Mouse (Mus musculus): ENCODE data around the gene Rsf1.

Rsf1 gene

GRCm38 (mm10) chr7:97632897-97633296 lies 53.2 kb downstream of the Rsf1 start:
- DNase-seq (ENCODE audit: low spot score), result no peak

- DNase-seq (ENCODE audit: low spot score), result no peak
Measured at GRCm38 (mm10) chr7:97645060-97645459, 65.4 kb downstream of the Rsf1 start.

DNA sequence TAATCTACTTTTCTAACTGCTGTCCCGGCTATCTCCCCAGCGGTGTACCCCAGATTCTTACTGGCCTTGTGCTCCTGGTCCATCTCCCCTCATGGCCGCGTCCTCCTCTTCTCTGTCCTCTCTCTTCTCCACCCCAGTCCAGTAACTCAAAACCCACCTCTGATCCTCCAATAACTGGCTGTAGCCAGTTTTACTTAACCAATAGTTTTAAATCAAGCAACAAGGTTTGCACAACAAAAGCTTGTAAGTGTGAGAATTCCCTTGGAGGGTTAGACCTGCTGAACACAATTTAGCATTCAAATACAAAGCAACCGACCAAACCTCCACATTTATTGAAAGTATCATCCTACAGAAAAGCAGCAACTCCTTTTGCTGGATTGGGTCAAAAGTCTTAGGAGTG lies 68.0 kb downstream of the Rsf1 start:
- no peak for DNase-seq (ENCODE audit: low spot score)

- DNase-seq (ENCODE audit: low spot score), result no peak
Measured at GRCm38 (mm10) chr7:97650729-97651128, 71.0 kb downstream of the Rsf1 start.

GRCm38 (mm10) chr7:97656144-97656543 lies 76.5 kb downstream of the Rsf1 start:
- DNase-seq (ENCODE audit: low spot score), result no peak

- DNase-seq (ENCODE audit: low spot score), result no peak
Measured at GRCm38 (mm10) chr7:97661634-97662033, 81.9 kb downstream of the Rsf1 start.

DNA sequence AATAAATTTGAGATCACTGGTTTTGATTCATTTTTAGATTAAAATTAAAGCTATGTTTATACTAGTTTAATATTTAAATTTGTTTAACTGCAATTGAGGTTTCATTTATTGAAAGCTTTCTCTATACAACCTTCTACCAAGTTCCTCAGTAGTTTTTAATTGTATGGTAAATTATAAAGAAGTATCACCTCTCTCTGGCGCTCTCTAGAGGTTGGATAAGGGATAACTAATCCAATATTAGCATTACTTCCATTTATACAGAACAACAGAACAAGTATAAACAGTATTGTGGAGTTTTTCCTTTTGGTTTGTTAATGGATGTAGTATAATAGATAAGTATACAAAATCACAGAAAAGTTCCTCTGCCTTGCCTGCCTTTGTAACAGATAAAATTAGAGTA lies 99.5 kb downstream of the Rsf1 start:
- peak; percentile 33 for DNase-seq (ENCODE audit: low spot score)

- no peak for DNase-seq (ENCODE audit: low spot score)
Measured at GRCm38 (mm10) chr7:97687831-97688230, 108.1 kb downstream of the Rsf1 start.

DNA sequence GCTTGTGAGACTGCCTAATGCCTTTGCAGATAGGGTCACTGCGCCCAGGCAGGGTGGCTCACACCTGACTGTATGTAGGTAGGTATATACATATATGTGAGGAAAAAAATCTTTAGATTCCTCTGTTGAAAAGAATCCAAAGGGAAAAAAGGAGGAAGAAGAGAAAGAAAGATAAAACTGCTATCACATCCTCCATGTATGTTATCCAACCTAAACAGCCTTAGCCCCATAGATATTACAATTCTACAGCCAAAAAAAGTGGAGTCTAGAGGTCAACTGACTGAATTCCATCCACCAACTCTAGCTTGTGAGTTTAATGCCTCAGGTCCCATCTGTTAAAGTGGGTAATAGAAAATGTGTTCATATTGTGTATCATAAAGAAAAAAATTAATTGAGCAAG lies 115.8 kb downstream of the Rsf1 start:
- no peak for DNase-seq (ENCODE audit: low spot score)

DNA sequence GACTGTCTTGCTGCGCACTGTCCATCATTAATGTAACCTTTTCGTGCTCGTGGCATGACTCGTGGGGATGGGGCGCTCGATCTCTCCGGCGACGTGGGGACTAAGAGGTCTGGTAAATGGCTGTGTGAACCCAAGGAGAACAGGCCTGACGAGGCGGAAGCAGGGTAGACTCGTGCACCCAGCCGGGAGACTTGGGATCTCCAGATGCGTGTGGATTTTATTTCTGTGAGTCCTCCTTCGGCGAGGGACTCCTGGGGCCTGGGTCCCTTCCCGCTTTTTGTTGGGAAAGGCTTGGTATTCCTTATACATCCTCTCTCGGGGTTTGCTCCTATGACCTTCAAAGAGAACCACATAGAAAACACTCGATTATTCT lies 116.4 kb downstream of the Rsf1 start:
- no peak for DNase-seq (ENCODE audit: low spot score)

GRCm38 (mm10) chr7:97696506-97697254 lies 117.0 kb downstream of the Rsf1 start, which contains the start of gene Clns1a:
Clns1a (plus strand) TSS chr7:97696634.
- peak; percentile 90 for DNase-seq (ENCODE audit: low spot score)

DNA sequence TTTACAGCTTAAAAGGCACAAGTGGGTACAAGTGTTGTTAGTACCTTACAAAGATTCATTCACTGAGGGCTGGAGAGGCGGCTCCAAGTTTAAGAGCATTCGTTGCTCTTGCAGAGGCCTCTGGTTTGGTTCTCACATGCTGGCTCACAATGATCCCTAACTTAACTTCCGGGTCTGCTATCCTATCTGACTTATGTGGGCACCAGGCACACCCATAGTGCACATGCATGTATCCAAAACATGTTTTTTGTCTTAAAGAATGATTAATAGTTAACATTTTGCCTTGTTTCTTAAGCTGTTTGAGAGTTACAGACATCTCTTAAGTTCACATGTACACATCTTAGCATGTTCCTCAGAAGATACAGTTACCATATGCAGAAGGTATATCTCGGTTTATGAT lies 120.5 kb downstream of the Rsf1 start:
- no peak for DNase-seq (ENCODE audit: low spot score)

GRCm38 (mm10) chr7:97701106-97701505 lies 121.4 kb downstream of the Rsf1 start:
- no peak for DNase-seq (ENCODE audit: low spot score)

DNA sequence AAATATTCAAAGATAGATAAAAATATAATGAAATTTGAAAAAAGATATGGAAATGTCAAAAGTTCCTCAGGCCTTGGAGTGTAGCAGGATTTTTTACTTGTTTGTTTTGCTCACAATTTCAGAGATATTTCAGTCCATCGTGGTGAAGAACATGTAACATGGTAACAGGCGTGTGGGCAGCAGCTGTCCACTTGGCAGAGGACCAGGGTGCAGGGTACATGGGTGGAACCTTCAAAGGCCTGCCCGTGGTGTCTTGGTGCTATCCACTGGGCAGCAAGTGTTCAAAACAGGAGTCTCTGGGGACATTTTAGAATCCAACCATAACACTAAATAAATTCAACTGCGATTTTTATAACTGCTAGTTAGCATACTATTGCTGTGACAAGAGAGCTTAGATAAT lies 127.4 kb downstream of the Rsf1 start:
- no peak for DNase-seq (ENCODE audit: low spot score)

GRCm38 (mm10) chr7:97707809-97708208 lies 128.1 kb downstream of the Rsf1 start:
- no peak for DNase-seq (ENCODE audit: low spot score)

- DNase-seq (ENCODE audit: low spot score), result no peak
Measured at GRCm38 (mm10) chr7:97709204-97709603, 129.5 kb downstream of the Rsf1 start.

- no peak for DNase-seq (ENCODE audit: low spot score)
Measured at GRCm38 (mm10) chr7:97714651-97715050, 135.0 kb downstream of the Rsf1 start.

DNA sequence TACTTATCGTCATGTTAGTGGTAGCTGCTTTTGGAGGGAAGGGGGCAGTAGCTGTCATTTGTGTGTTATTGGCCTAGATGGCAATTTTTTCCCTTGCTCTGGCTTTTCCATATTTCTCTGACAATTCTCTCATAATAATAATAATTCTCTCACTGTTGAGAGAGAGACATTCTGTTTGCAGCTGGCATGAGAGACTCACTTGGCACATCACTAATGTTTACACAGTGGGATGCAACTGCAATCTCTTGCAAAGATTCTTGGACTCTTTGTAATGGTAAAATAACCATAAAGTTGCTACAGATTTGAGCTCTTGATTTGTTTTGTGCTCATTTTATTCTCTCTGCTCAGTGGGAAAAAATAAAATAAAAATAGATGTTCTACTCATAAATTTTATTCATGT lies 137.6 kb downstream of the Rsf1 start:
- DNase-seq (ENCODE audit: low spot score), result no peak

- no peak for DNase-seq (ENCODE audit: low spot score)
Measured at GRCm38 (mm10) chr7:97719078-97719477, 139.4 kb downstream of the Rsf1 start.

- DNase-seq (ENCODE audit: low spot score), result no peak
Measured at GRCm38 (mm10) chr7:97720109-97720508, 140.4 kb downstream of the Rsf1 start.

- DNase-seq (ENCODE audit: low spot score), result no peak
Measured at GRCm38 (mm10) chr7:97722278-97722918, 142.7 kb downstream of the Rsf1 start.

GRCm38 (mm10) chr7:97723646-97724538 lies 144.2 kb downstream of the Rsf1 start:
- no peak for DNase-seq (ENCODE audit: low spot score)

DNA sequence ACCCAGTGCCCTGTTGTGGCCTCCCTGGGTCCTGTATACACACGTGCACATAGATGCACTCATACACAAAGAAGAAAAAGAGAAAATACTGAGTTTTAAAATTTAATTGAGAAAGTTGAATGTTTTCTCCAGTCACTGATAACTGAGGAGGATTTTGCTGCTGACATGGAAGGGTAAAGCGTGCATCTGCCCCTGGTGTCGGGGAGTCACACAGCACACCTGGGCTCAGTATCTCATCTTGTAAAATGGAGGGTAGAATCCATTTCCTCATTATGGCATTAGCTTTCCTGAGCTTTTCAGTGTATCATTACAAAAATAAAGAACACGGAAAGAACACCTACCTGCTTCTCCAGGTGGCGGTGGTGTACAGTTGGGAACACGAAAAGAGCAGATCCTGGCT lies 145.7 kb downstream of the Rsf1 start:
- DNase-seq (ENCODE audit: low spot score), result no peak
